Mouse (Mus musculus) heart, embryonic 13.5 days (tissue): Measurements from ENCODE around the gene Ldhb. TPM values are rescaled to one million over a fixed set of nuclear protein-coding genes. Genes with fewer than 3 reads are reported as not detected.
"Not testable (repeated sequence)": the region's sequence is repeated elsewhere in the genome, so short reads cannot be mapped to it uniquely, and the experiment has no call there.

ENCODE experiments used
- ATAC-seq: fragments of 200-750 bp; cut with Nextera tagmentation; 2 replicates; pipeline ENCODE4 v1.8.0; 2017; ENCODE audit warnings: moderate TSS enrichment; ENCODE audit not compliant: insufficient number of reproducible peaks, low FRiP score, low TSS enrichment; ENCODE audit errors: extremely low read depth
- H3K27ac ChIP-seq: fragments of 300-500 bp; sonication (generic); replicated peaks from 2 replicates; pipeline ENCODE4 v1.5.1; 2015; ENCODE audit warnings: moderate library complexity, mild to moderate bottlenecking, inconsistent platforms
- H3K27me3 ChIP-seq: fragments of 300-500 bp; sonication (generic); replicated peaks from 2 replicates; pipeline ENCODE4 v1.6.1; 2015; ENCODE audit warnings: mild to moderate bottlenecking, inconsistent platforms
- H3K36me3 ChIP-seq: fragments of 300-500 bp; sonication (generic); 2 replicates; pipeline ENCODE4 v1.6.1; 2015; ENCODE audit warnings: mild to moderate bottlenecking, inconsistent platforms
- H3K4me1 ChIP-seq: fragments of 300-500 bp; sonication (generic); 2 replicates; pipeline ENCODE4 v1.6.1; 2015; ENCODE audit warnings: inconsistent platforms
- H3K4me2 ChIP-seq: fragments of 300-500 bp; sonication (generic); 2 replicates; pipeline ENCODE4 v1.6.1; 2015; ENCODE audit warnings: inconsistent platforms, mild to moderate bottlenecking, moderate library complexity
- H3K4me3 ChIP-seq: fragments of 300-500 bp; sonication (generic); 2 replicates; pipeline ENCODE4 v1.5.1; 2015; ENCODE audit warnings: moderate library complexity, mild to moderate bottlenecking, inconsistent platforms
- H3K9ac ChIP-seq: fragments of 300-500 bp; sonication (generic); 2 replicates; pipeline ENCODE4 v1.6.1; 2015; ENCODE audit warnings: inconsistent platforms, mild to moderate bottlenecking, moderate library complexity
- H3K9me3 ChIP-seq: fragments of 300-500 bp; sonication (generic); 2 replicates; pipeline ENCODE4 v1.6.1; 2016; ENCODE audit warnings: inconsistent platforms
- WGBS: fragments of 180-500 bp; shearing (Covaris S2); methylation state at CpG from one replicate; pipeline ENCODE4 v1.1.7; 2015; ENCODE audit warnings: mixed read lengths; 5-methylcytosine and 5-hydroxymethylcytosine counted together
- polyA plus RNA-seq: library from polyadenylated mRNA; unstranded; fragments of >200 nt; fragmentation: Nextera tagmentation; extraction: Ambion mirVana; gene quantifications from 2 replicates; pipeline ENCODE4 v1.2.1, GENCODE M21; 2015

The Ldhb gene
- polyA plus RNA-seq, 1 experiment from 2014 or later, result 990 TPM

DNA sequence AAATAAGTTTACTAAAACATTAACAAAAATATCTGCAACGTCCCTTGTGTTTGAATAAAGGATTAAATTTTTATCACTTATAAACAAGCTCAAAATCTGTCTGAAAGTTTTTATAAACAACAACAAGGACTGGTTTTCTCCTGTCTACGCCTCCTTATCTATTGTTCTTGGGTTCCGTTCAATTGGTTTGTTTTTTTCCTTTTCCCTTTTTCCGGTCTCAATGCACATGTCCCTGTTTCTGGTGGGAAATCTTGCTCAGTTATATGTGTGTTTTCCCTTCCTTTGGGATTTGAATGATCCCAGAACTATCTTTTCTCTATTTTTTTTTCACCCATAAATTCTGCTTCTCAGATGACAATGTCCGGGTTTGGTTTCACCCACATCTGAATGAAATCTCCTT lies 25.7 kb upstream of the Ldhb start:
- Histone ChIP-seq H3K4me1 (peaks cover 10% of the 10 kb centered on the region; the same call in 1 of the 2 replicates), H3K27me3 (no peaks in the 10 kb centered on the region), H3K36me3 (no peaks in the 10 kb centered on the region), H3K4me3 (no peak overlapping the region), H3K27ac (0 out of 2 replicates have a peak overlapping the region, but pooled peaks have one; percentile 56), H3K9ac (no peak overlapping the region), H3K4me2 (no peak overlapping the region), H3K9me3 (no peaks in the 10 kb centered on the region)
- 58% methylated on average over 5 of the region's 5 CpGs for WGBS
- ATAC-seq, result no peak

GRCm38 (mm10) chr6:142532686-142533085 lies 24.9 kb upstream of the Ldhb start:
- Histone ChIP-seq H3K36me3 (no peaks in the 10 kb centered on the region), H3K9ac (no peak overlapping the region), H3K4me2 (no peak overlapping the region), H3K27ac (peak overlapping the region; percentile 56; the same call in 1 of the 2 replicates), H3K27me3 (no peaks in the 10 kb centered on the region), H3K9me3 (no peaks in the 10 kb centered on the region), H3K4me3 (no peak overlapping the region), H3K4me1 (peaks cover 10% of the 10 kb centered on the region; the same call in 1 of the 2 replicates)
- no peak for ATAC-seq
- WGBS, result 83% methylated on average over 2 of the region's 2 CpGs

- 85% methylated on average over 17 of the region's 17 CpGs for WGBS
- no peaks in the 10 kb centered on the region for H3K9me3 ChIP-seq
- H3K4me2 ChIP-seq, result no peak overlapping the region
- no peaks in the 10 kb centered on the region for H3K27me3 ChIP-seq
- H3K36me3 ChIP-seq, result no peaks in the 10 kb centered on the region
- no peak overlapping the region for H3K27ac ChIP-seq
- no peak overlapping the region for H3K4me3 ChIP-seq
- ATAC-seq, result no peak
- no peak overlapping the region for H3K9ac ChIP-seq
- H3K4me1 ChIP-seq, result peaks cover 15% of the 10 kb centered on the region; the same call in 1 of the 2 replicates
These were observed 24.4 kb upstream of the Ldhb start for GRCm38 (mm10) chr6:142532141-142532540.

DNA sequence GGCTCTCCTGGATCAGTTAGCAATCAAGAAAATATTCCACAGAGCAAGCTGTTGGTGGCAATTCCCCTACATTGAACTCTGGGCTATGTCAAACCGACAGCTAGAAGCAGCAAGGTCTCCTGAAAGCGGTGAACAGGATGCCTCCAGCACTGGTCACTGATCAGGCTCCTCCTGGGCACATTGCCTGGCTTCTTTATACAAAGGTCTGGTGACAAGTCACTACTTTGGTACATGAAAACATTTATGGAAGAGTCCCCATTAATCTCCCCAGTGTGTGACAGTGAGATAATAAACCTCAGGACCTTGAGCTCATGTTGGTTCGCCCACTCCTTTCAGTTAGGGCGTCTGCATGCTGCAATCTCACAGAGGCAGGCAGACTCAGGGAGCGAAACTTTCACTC lies 22.6 kb upstream of the Ldhb start:
- Histone ChIP-seq H3K9me3 (no peaks in the 10 kb centered on the region), H3K27ac (no peak overlapping the region), H3K4me1 (peaks cover 18% of the 10 kb centered on the region; the same call in 1 of the 2 replicates), H3K9ac (no peak overlapping the region), H3K4me2 (no peak overlapping the region), H3K36me3 (no peaks in the 10 kb centered on the region), H3K4me3 (no peak overlapping the region), H3K27me3 (no peaks in the 10 kb centered on the region)
- WGBS, result 44% methylated on average over 5 of the region's 5 CpGs
- peak; percentile 31; the same call in 1 of the 2 replicates for ATAC-seq

DNA sequence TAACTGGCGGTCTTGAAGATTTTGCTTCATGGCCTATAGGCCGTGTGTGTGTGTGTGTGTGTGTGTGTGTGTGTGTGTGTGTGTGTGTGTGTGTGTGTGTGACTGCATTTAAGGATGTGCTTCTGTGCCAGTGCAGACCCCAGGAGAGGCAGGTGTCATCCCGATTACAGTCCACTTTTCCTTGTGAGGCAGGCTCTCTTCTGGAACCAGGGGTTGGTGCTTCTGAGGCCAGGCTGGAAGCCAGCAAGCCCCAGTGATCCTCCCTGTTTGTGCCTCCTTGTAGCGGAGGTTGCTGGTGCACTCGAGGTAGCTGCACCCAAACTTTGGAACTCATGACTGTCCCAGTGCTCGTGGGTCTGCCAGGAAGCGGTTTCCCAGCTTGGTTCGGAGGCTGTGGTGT lies 21.9 kb upstream of the Ldhb start:
- H3K9me3 ChIP-seq, result no peaks in the 10 kb centered on the region
- H3K9ac ChIP-seq, result no peak overlapping the region
- no peak for ATAC-seq
- H3K36me3 ChIP-seq, result no peaks in the 10 kb centered on the region
- H3K27ac ChIP-seq, result no peak overlapping the region
- no peaks in the 10 kb centered on the region for H3K27me3 ChIP-seq
- 78% methylated on average over 8 of the region's 8 CpGs for WGBS
- peaks cover 18% of the 10 kb centered on the region; the same call in 1 of the 2 replicates for H3K4me1 ChIP-seq
- no peak overlapping the region for H3K4me2 ChIP-seq
- H3K4me3 ChIP-seq, result no peak overlapping the region

- Histone ChIP-seq H3K4me3 (no peak overlapping the region), H3K4me2 (no peak overlapping the region), H3K9ac (no peak overlapping the region), H3K4me1 (peaks cover 18% of the 10 kb centered on the region; the same call in 1 of the 2 replicates), H3K9me3 (no peaks in the 10 kb centered on the region), H3K27me3 (no peaks in the 10 kb centered on the region), H3K27ac (no peak overlapping the region), H3K36me3 (no peaks in the 10 kb centered on the region)
- WGBS, result 39% methylated on average over 1 of the region's 1 CpGs
- no peak for ATAC-seq
These were observed 20.3 kb upstream of the Ldhb start for GRCm38 (mm10) chr6:142527931-142528562.

GRCm38 (mm10) chr6:142524635-142525308 lies 17.0 kb upstream of the Ldhb start:
- ATAC-seq, result no peak
- 3% methylated on average over 4 of the region's 4 CpGs for WGBS
- no peak overlapping the region for H3K9ac ChIP-seq

DNA sequence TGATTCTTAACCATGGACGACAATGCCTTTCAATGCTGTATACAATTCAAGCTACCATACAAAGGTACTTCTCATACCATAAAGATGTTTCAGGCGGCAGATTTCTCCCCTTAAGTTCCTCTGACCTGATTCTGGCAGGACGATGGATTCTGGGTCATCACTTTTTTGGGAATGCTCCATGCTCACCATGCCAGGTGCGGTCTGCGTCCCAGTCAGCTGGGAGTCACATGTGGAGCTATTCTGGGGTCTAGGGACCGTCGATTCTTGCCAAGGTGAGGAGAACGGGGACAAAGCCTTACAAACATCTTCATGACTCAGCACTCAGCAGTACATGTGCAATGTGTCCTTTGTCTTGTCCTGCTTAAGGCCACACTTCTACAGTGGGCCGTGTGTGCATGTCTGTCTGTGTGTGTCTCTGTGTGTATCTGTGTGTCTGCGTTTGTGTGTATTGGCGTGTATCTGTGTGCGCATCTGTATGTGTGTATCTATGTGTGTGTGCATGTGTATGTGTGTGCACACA lies 13.9 kb upstream of the Ldhb start:
- 69% methylated on average over 12 of the region's 12 CpGs for WGBS
- H3K27me3 ChIP-seq, result no peaks in the 10 kb centered on the region; the same call in 1 of the 2 replicates
- H3K27ac ChIP-seq, result no peak overlapping the region
- H3K4me3 ChIP-seq, result no peak overlapping the region
- H3K4me1 ChIP-seq, result 0 out of 2 replicates have a peak, but pooled peaks cover 3% of the 10 kb centered on the region
- ATAC-seq, result no peak
- H3K4me2 ChIP-seq, result no peak overlapping the region
- no peak overlapping the region for H3K9ac ChIP-seq
- no peaks in the 10 kb centered on the region for H3K9me3 ChIP-seq
- no peaks in the 10 kb centered on the region for H3K36me3 ChIP-seq

More at GRCm38 (mm10) chr6:142524635-142525308, 17.0 kb upstream of the Ldhb start:
- no peak overlapping the region for H3K27ac ChIP-seq
- H3K4me1 ChIP-seq, result 0 out of 2 replicates have a peak, but pooled peaks cover 11% of the 10 kb centered on the region
- no peak overlapping the region for H3K4me3 ChIP-seq
- no peaks in the 10 kb centered on the region for H3K9me3 ChIP-seq
- H3K36me3 ChIP-seq, result no peaks in the 10 kb centered on the region
- H3K27me3 ChIP-seq, result no peaks in the 10 kb centered on the region; the same call in 1 of the 2 replicates
- H3K4me2 ChIP-seq, result no peak overlapping the region

GRCm38 (mm10) chr6:142519110-142519509 lies 11.4 kb upstream of the Ldhb start:
- no peak overlapping the region for H3K27ac ChIP-seq
- H3K9ac ChIP-seq, result no peak overlapping the region
- H3K27me3 ChIP-seq, result no peaks in the 10 kb centered on the region; the same call in 1 of the 2 replicates
- no peaks in the 10 kb centered on the region for H3K4me1 ChIP-seq
- WGBS, result 10% methylated on average over 6 of the region's 6 CpGs
- ATAC-seq, result no peak
- H3K4me2 ChIP-seq, result no peak overlapping the region
- H3K4me3 ChIP-seq, result no peak overlapping the region
- H3K9me3 ChIP-seq, result no peaks in the 10 kb centered on the region
- H3K36me3 ChIP-seq, result no peaks in the 10 kb centered on the region

GRCm38 (mm10) chr6:142515379-142515778 lies 7.6 kb upstream of the Ldhb start:
- H3K27me3 ChIP-seq, result peaks cover 20% of the 10 kb centered on the region
- H3K36me3 ChIP-seq, ATAC-seq, H3K9me3 ChIP-seq, H3K9ac ChIP-seq, H3K4me1 ChIP-seq, H3K4me3 ChIP-seq, H3K4me2 ChIP-seq, H3K27ac ChIP-seq: not testable (repeated sequence)
- WGBS, result 66% methylated on average over 9 of the region's 9 CpGs

DNA sequence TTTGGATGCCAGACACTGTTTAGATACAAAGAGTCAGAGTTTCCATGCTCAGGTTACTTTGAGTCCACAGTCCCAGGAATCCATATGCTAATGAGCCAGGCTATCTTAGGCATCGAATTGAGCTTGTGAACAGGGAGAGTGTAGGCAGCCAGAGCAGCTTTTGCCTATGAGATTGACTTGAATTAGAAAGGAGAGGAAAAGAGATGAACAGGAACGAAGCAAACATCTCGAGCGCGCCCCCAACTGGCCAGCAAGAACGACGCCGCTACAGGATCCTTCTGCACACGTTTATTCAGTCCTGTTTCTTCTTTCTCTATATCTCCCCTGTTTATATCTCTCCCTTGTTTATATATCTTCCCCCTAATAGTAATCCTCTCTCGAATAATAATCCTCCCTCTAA lies 7.2 kb upstream of the Ldhb start:
- no peak for ATAC-seq
- H3K27me3 ChIP-seq, result peaks cover 20% of the 10 kb centered on the region
- H3K27ac ChIP-seq, result no peak overlapping the region
- WGBS, result 5% methylated on average over 10 of the region's 10 CpGs
- no peaks in the 10 kb centered on the region; the same call in 1 of the 2 replicates for H3K4me1 ChIP-seq
- H3K4me2 ChIP-seq, result no peak overlapping the region
- no peak overlapping the region for H3K9ac ChIP-seq
- no peak overlapping the region for H3K4me3 ChIP-seq
- no peaks in the 10 kb centered on the region for H3K9me3 ChIP-seq
- H3K36me3 ChIP-seq, result no peaks in the 10 kb centered on the region
